Mouse (Mus musculus) limb, embryonic 13.5 days (tissue): Measurements from ENCODE around the gene Tsr1. TPM values are rescaled to one million over a fixed set of nuclear protein-coding genes. Genes with fewer than 3 reads are reported as not detected.
A peak's percentile ranks its signal among the peaks of the same experiment; 100 is the strongest.

Source experiments
- ATAC-seq: fragments of 200-750 bp; cut with Nextera tagmentation; 2 replicates; pipeline ENCODE4 v1.8.0; 2017; ENCODE audit warnings: low read depth, moderate number of reproducible peaks, moderate TSS enrichment; ENCODE audit not compliant: low FRiP score
- H3K27ac ChIP-seq: fragments of 300-500 bp; sonication (generic); 2 replicates; pipeline ENCODE4 v1.5.1; 2015; ENCODE audit warnings: inconsistent platforms, mild to moderate bottlenecking, moderate library complexity
- H3K27me3 ChIP-seq: fragments of 300-500 bp; sonication (generic); 2 replicates; pipeline ENCODE4 v1.6.1; 2015; ENCODE audit warnings: mild to moderate bottlenecking, inconsistent platforms
- H3K36me3 ChIP-seq: fragments of 300-500 bp; sonication (generic); 2 replicates; pipeline ENCODE4 v1.6.1; 2015; ENCODE audit warnings: inconsistent platforms, mild to moderate bottlenecking, moderate library complexity
- H3K4me1 ChIP-seq: fragments of 300-500 bp; sonication (generic); 2 replicates; pipeline ENCODE4 v1.6.1; 2015; ENCODE audit warnings: inconsistent platforms
- H3K4me2 ChIP-seq: fragments of 300-500 bp; sonication (generic); replicated peaks from 2 replicates; pipeline ENCODE4 v1.6.1; 2015; ENCODE audit warnings: inconsistent platforms, mild to moderate bottlenecking, moderate library complexity
- H3K4me3 ChIP-seq: fragments of 300-500 bp; sonication (generic); 2 replicates; pipeline ENCODE4 v1.5.1; 2015; ENCODE audit warnings: moderate library complexity, mild to moderate bottlenecking, inconsistent platforms
- H3K9ac ChIP-seq: fragments of 300-500 bp; sonication (generic); 2 replicates; pipeline ENCODE4 v1.6.1; 2015; ENCODE audit warnings: mild to moderate bottlenecking, inconsistent platforms
- H3K9me3 ChIP-seq: fragments of 300-500 bp; sonication (generic); 2 replicates; pipeline ENCODE4 v1.6.1; 2016; ENCODE audit warnings: inconsistent platforms
- WGBS: fragments of 180-500 bp; shearing (Covaris S2); methylation state at CpG from one replicate; pipeline ENCODE4 v1.1.7; 2015; 5-methylcytosine and 5-hydroxymethylcytosine counted together
- polyA plus RNA-seq: library from polyadenylated mRNA; unstranded; fragments of >200 nt; fragmentation: Nextera tagmentation; extraction: Ambion mirVana; gene quantifications from 2 replicates; pipeline ENCODE4 v1.2.1, GENCODE M21; 2015

Gene Tsr1
- polyA plus RNA-seq, 1 experiment from 2014 or later: 45.6 TPM

- no peak overlapping the region for H3K27ac ChIP-seq
- 97% methylated on average over 6 of the region's 6 CpGs for WGBS
- H3K9me3 ChIP-seq: no peaks in the 10 kb centered on the region
- H3K4me2 ChIP-seq: no peak overlapping the region
- H3K4me1 ChIP-seq: no peaks in the 10 kb centered on the region
- no peak for ATAC-seq
- H3K4me3 ChIP-seq: no peak overlapping the region
- H3K9ac ChIP-seq: no peak overlapping the region
- no peaks in the 10 kb centered on the region for H3K27me3 ChIP-seq
- peaks cover 80% of the 10 kb centered on the region for H3K36me3 ChIP-seq
Observed at GRCm38 (mm10) chr11:74907850-74908249, 10.0 kb downstream of the Tsr1 start.

GRCm38 (mm10) chr11:74908618-74909399 is 10.9 kb downstream of the Tsr1 start:
- Histone ChIP-seq H3K9me3 (no peaks in the 10 kb centered on the region), H3K27ac (no peak overlapping the region), H3K4me1 (no peaks in the 10 kb centered on the region), H3K9ac (no peak overlapping the region), H3K4me2 (no peak overlapping the region), H3K27me3 (no peaks in the 10 kb centered on the region), H3K4me3 (no peak overlapping the region), H3K36me3 (peaks cover 71% of the 10 kb centered on the region)
- 83% methylated on average over 12 of the region's 12 CpGs for WGBS
- ATAC-seq: no peak

GRCm38 (mm10) chr11:74909978-74910377 is 12.1 kb downstream of the Tsr1 start:
- H3K36me3 ChIP-seq: peaks cover 59% of the 10 kb centered on the region
- H3K9ac ChIP-seq: no peak overlapping the region
- H3K9me3 ChIP-seq: no peaks in the 10 kb centered on the region
- 88% methylated on average over 4 of the region's 4 CpGs for WGBS
- H3K4me2 ChIP-seq: no peak overlapping the region
- H3K4me3 ChIP-seq: no peak overlapping the region
- no peak for ATAC-seq
- H3K27me3 ChIP-seq: no peaks in the 10 kb centered on the region
- no peaks in the 10 kb centered on the region for H3K4me1 ChIP-seq
- H3K27ac ChIP-seq: no peak overlapping the region

- ATAC-seq: no peak
- Histone ChIP-seq H3K27me3 (no peaks in the 10 kb centered on the region), H3K4me1 (no peaks in the 10 kb centered on the region), H3K27ac (no peak overlapping the region), H3K36me3 (peaks cover 38% of the 10 kb centered on the region), H3K4me2 (no peak overlapping the region), H3K9me3 (no peaks in the 10 kb centered on the region), H3K4me3 (no peak overlapping the region), H3K9ac (no peak overlapping the region)
- 85% methylated on average over 3 of the region's 3 CpGs for WGBS
Observed at GRCm38 (mm10) chr11:74912492-74912891, 14.6 kb downstream of the Tsr1 start.

- Histone ChIP-seq H3K36me3 (peaks cover 19% of the 10 kb centered on the region), H3K4me1 (peaks cover 2% of the 10 kb centered on the region; the same call in 1 of the 2 replicates), H3K4me3 (no peak overlapping the region), H3K27ac (no peak overlapping the region), H3K9ac (no peak overlapping the region), H3K27me3 (no peaks in the 10 kb centered on the region), H3K9me3 (no peaks in the 10 kb centered on the region), H3K4me2 (no peak overlapping the region)
- WGBS: 62% methylated on average over 6 of the region's 6 CpGs
- no peak for ATAC-seq
Observed at GRCm38 (mm10) chr11:74919249-74919648, 21.4 kb downstream of the Tsr1 start.

GRCm38 (mm10) chr11:74924149-74924548 is 26.3 kb downstream of the Tsr1 start:
- Histone ChIP-seq H3K9ac (peak overlapping the region; percentile 95; the same call in 1 of the 2 replicates), H3K27ac (no peak overlapping the region), H3K36me3 (peaks cover 4% of the 10 kb centered on the region), H3K4me3 (no peak overlapping the region), H3K4me1 (peaks cover 24% of the 10 kb centered on the region), H3K27me3 (no peaks in the 10 kb centered on the region), H3K4me2 (no peak overlapping the region), H3K9me3 (no peaks in the 10 kb centered on the region)
- no peak for ATAC-seq
- 67% methylated on average over 4 of the region's 4 CpGs for WGBS

- Histone ChIP-seq H3K4me1 (peaks cover 24% of the 10 kb centered on the region), H3K36me3 (peaks cover 18% of the 10 kb centered on the region), H3K4me3 (peak within 1 kb of the TSS; percentile 94), H3K27me3 (no peaks in the 10 kb centered on the region), H3K9me3 (no peaks in the 10 kb centered on the region), H3K9ac (peak within 1 kb of the TSS; percentile 95), H3K4me2 (peak within 1 kb of the TSS; percentile 72), H3K27ac (peak within 1 kb of the TSS; percentile 96)
- ATAC-seq: peak; percentile 96
- under 1% methylated on average over 77 of the region's 88 CpGs for WGBS
Observed at GRCm38 (mm10) chr11:74925577-74926387, 27.9 kb downstream of the Tsr1 start, which contains the start of the genes Smg6 and Srr. Gene Smg6 (plus strand): TSS chr11:74925823. Gene Srr (minus strand): TSS chr11:74925948.

- Histone ChIP-seq H3K27me3 (no peaks in the 10 kb centered on the region), H3K27ac (peak overlapping the region; percentile 96), H3K4me2 (peak overlapping the region; percentile 72), H3K9me3 (no peaks in the 10 kb centered on the region), H3K9ac (peak overlapping the region; percentile 95), H3K4me1 (peaks cover 24% of the 10 kb centered on the region), H3K4me3 (peak overlapping the region; percentile 94), H3K36me3 (peaks cover 23% of the 10 kb centered on the region)
- WGBS: 6% methylated on average over 11 of the region's 11 CpGs
- ATAC-seq: peak; percentile 16; the same call in 1 of the 2 replicates
Observed at GRCm38 (mm10) chr11:74926388-74927005, 28.6 kb downstream of the Tsr1 start.

GRCm38 (mm10) chr11:74927236-74927725 is 29.4 kb downstream of the Tsr1 start:
- Histone ChIP-seq H3K9ac (no peak overlapping the region), H3K9me3 (no peaks in the 10 kb centered on the region), H3K27me3 (no peaks in the 10 kb centered on the region), H3K4me1 (peaks cover 24% of the 10 kb centered on the region), H3K27ac (no peak overlapping the region), H3K36me3 (peaks cover 29% of the 10 kb centered on the region), H3K4me3 (no peak overlapping the region), H3K4me2 (peak overlapping the region; percentile 72; the same call in 1 of the 2 replicates)
- ATAC-seq: no peak
- 91% methylated on average over 2 of the region's 2 CpGs for WGBS

- H3K4me3 ChIP-seq: no peak overlapping the region
- no peak overlapping the region for H3K9ac ChIP-seq
- H3K27me3 ChIP-seq: no peaks in the 10 kb centered on the region
- H3K27ac ChIP-seq: no peak overlapping the region
- peaks cover 23% of the 10 kb centered on the region for H3K4me1 ChIP-seq
- no peak for ATAC-seq
- H3K9me3 ChIP-seq: no peaks in the 10 kb centered on the region
- H3K4me2 ChIP-seq: no peak overlapping the region
- H3K36me3 ChIP-seq: peaks cover 47% of the 10 kb centered on the region
- 95% methylated on average over 4 of the region's 4 CpGs for WGBS
Observed at GRCm38 (mm10) chr11:74929111-74929510, 31.2 kb downstream of the Tsr1 start.

- no peak overlapping the region for H3K4me2 ChIP-seq
- H3K36me3 ChIP-seq: peaks cover 60% of the 10 kb centered on the region
- no peaks in the 10 kb centered on the region for H3K27me3 ChIP-seq
- no peak overlapping the region for H3K9ac ChIP-seq
- no peak overlapping the region for H3K4me3 ChIP-seq
- no peak overlapping the region for H3K27ac ChIP-seq
- WGBS: 95% methylated on average over 7 of the region's 7 CpGs
- H3K9me3 ChIP-seq: no peaks in the 10 kb centered on the region
- H3K4me1 ChIP-seq: peaks cover 14% of the 10 kb centered on the region
- ATAC-seq: no peak
Observed at GRCm38 (mm10) chr11:74930391-74930790, 32.5 kb downstream of the Tsr1 start.

GRCm38 (mm10) chr11:74946348-74946747 is 48.5 kb downstream of the Tsr1 start:
- Histone ChIP-seq H3K27me3 (no peaks in the 10 kb centered on the region), H3K4me1 (no peaks in the 10 kb centered on the region), H3K9ac (no peak overlapping the region), H3K36me3 (peaks cover 60% of the 10 kb centered on the region), H3K4me3 (no peak overlapping the region), H3K4me2 (no peak overlapping the region), H3K9me3 (no peaks in the 10 kb centered on the region), H3K27ac (no peak overlapping the region)
- 79% methylated on average over 3 of the region's 3 CpGs for WGBS
- ATAC-seq: no peak
